Mouse (Mus musculus) bone marrow, adult 2 months (tissue): ENCODE measurements around the gene Ccdc136. TPM values are rescaled to one million over a fixed set of nuclear protein-coding genes. Genes with fewer than 3 reads are reported as not detected.

ENCODE experiments used
- H3K27ac ChIP-seq: fragments of 200-500 bp; 2 replicates; pipeline ENCODE4 v1.5.1; 2012; ENCODE audit warnings: low read depth, mild to moderate bottlenecking, control low read depth, inconsistent platforms, low read length; ENCODE audit not compliant: control insufficient read depth, poor library complexity, insufficient read depth
- H3K4me1 ChIP-seq: fragments of 200-500 bp; 2 replicates; pipeline ENCODE4 v1.6.1; 2011; ENCODE audit warnings: low read length; ENCODE audit not compliant: control insufficient read depth, insufficient read depth
- H3K4me3 ChIP-seq: fragments of 200-500 bp; replicated peaks from 2 replicates; pipeline ENCODE3; 2011; ENCODE audit warnings: mild to moderate bottlenecking, low read depth, low read length, control low read depth; ENCODE audit not compliant: control insufficient read depth
- CTCF ChIP-seq: fragments of 200-500 bp; IDR thresholded peaks from 2 replicates; pipeline ENCODE4 v1.5.1; 2011; ENCODE audit warnings: low read length, control low read depth; ENCODE audit not compliant: control insufficient read depth, insufficient read depth
- POLR2A ChIP-seq: fragments of 200-500 bp; IDR thresholded peaks from 2 replicates; pipeline ENCODE4 v1.6.1; 2011; ENCODE audit warnings: low read depth, mild to moderate bottlenecking, control low read depth, low read length, borderline replicate concordance; ENCODE audit not compliant: control insufficient read depth
- WGBS: fragments of 180-500 bp; shearing (Covaris S2); methylation state at CpG from one replicate; pipeline ENCODE4 v1.1.7; 2018; 5-methylcytosine and 5-hydroxymethylcytosine counted together
- polyA plus RNA-seq: library from polyadenylated mRNA; stranded (reverse); fragments of >200 nt; gene quantifications from 2 replicates; pipeline ENCODE4 v1.2.4, GENCODE M21; 2011; ENCODE audit warnings: low replicate concordance; ENCODE audit not compliant: missing spikeins, insufficient read depth, insufficient read length

Ccdc136 gene
- polyA plus RNA-seq, 1 experiment: 4.1 TPM

GRCm38 (mm10) chr6:29406412-29406811 is 10.3 kb downstream of the Ccdc136 start:
- no peak overlapping the region for H3K27ac ChIP-seq
- TF ChIP-seq POLR2A (no peak), CTCF (no peak)
- WGBS: 69% methylated on average over 6 of the region's 6 CpGs

GRCm38 (mm10) chr6:29415446-29415845 is 19.3 kb downstream of the Ccdc136 start:
- TF ChIP-seq POLR2A (no peak), CTCF (no peak)
- no peaks in the 10 kb centered on the region for H3K4me1 ChIP-seq
- H3K4me3 ChIP-seq: no peak overlapping the region
- no peak overlapping the region for H3K27ac ChIP-seq
- 38% methylated on average over 9 of the region's 9 CpGs for WGBS

More at GRCm38 (mm10) chr6:29406412-29406811, 10.3 kb downstream of the Ccdc136 start:
- H3K4me1 ChIP-seq: no peaks in the 10 kb centered on the region
- no peak overlapping the region for H3K4me3 ChIP-seq

GRCm38 (mm10) chr6:29420596-29420995 is 24.5 kb downstream of the Ccdc136 start:
- H3K4me3 ChIP-seq: no peak overlapping the region
- WGBS: 12% methylated on average over 2 of the region's 2 CpGs
- H3K4me1 ChIP-seq: no peaks in the 10 kb centered on the region
- TF ChIP-seq POLR2A: no peak
- TF ChIP-seq CTCF: no peak
- no peak overlapping the region for H3K27ac ChIP-seq

GRCm38 (mm10) chr6:29425118-29425517 is 29.0 kb downstream of the Ccdc136 start:
- Histone ChIP-seq H3K4me1 (no peaks in the 10 kb centered on the region), H3K27ac (no peak overlapping the region), H3K4me3 (no peak overlapping the region)
- TF ChIP-seq CTCF (no peak), POLR2A (no peak)
- WGBS: 80% methylated on average over 8 of the region's 8 CpGs

GRCm38 (mm10) chr6:29426331-29426730 is 30.2 kb downstream of the Ccdc136 start:
- Histone ChIP-seq H3K4me3 (no peak overlapping the region), H3K27ac (no peak overlapping the region), H3K4me1 (no peaks in the 10 kb centered on the region)
- no peak for TF ChIP-seq POLR2A
- no peak for TF ChIP-seq CTCF
- 87% methylated on average over 6 of the region's 6 CpGs for WGBS

GRCm38 (mm10) chr6:29428171-29428570 is 32.1 kb downstream of the Ccdc136 start:
- WGBS: 64% methylated on average over 4 of the region's 4 CpGs
- Histone ChIP-seq H3K4me3 (no peak overlapping the region), H3K4me1 (no peaks in the 10 kb centered on the region)

GRCm38 (mm10) chr6:29430681-29431420 is 34.7 kb downstream of the Ccdc136 start:
- Histone ChIP-seq H3K4me3 (no peak overlapping the region), H3K4me1 (no peaks in the 10 kb centered on the region), H3K27ac (no peak overlapping the region)
- WGBS: 73% methylated on average over 15 of the region's 15 CpGs
- no peak for TF ChIP-seq CTCF
- TF ChIP-seq POLR2A: no peak

More at GRCm38 (mm10) chr6:29428171-29428570, 32.1 kb downstream of the Ccdc136 start:
- no peak for TF ChIP-seq POLR2A
- no peak overlapping the region for H3K27ac ChIP-seq

- H3K27ac ChIP-seq: no peak overlapping the region
- no peaks in the 10 kb centered on the region for H3K4me1 ChIP-seq
- H3K4me3 ChIP-seq: no peak overlapping the region
- TF ChIP-seq CTCF: no peak
- TF ChIP-seq POLR2A: no peak
- WGBS: 74% methylated on average over 5 of the region's 5 CpGs
These were observed 35.4 kb downstream of the Ccdc136 start for GRCm38 (mm10) chr6:29431473-29431872.

GRCm38 (mm10) chr6:29432156-29432555 is 36.0 kb downstream of the Ccdc136 start:
- WGBS: 50% methylated on average over 3 of the region's 3 CpGs
- H3K27ac ChIP-seq: no peak overlapping the region
- no peak for TF ChIP-seq CTCF
- no peak for TF ChIP-seq POLR2A
- H3K4me3 ChIP-seq: no peak overlapping the region
- H3K4me1 ChIP-seq: no peaks in the 10 kb centered on the region
